Mouse (Mus musculus): ENCODE measurements around the gene Ctsw.

Ctsw gene

DNA sequence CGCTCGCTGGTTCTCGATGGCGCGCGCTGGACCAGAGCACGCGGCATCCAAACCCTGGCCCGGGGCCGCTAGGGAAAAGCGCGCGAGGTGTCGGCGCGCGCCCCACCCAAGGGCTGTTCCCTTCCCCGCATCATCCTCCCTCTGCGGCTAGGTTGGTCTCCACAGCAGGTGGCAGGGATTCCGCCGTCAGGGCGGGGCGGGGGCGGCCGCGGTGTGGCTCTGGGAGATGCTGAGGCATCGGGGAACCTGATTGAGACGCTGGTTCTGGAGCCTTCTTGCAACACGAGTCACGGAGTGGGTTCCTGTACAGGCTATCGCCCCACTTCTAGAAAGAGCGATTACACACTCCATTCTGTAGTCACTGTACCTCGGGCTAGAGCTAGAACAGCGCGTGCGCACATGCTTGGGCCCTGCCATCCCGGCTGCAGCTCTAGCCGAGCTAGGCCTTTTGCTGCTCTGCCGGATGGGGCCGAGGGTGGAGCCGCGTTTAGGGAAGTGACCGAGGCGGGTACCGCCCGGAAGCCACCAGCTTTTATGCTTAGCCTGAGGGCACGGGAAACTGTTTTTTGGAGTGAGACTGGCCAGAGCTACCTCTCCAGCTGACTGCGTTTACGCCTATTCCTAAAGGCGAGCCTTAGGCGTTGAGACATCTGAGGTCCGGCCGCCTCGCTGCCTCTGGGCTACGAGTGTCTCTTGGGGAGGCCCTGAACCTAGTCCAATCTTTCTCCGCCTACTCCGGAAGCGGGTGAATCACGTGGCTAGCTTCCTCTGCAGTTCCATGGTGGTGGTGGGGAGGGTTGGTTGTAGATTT lies 22.8 kb upstream of the Ctsw start:
- peak; percentile 25; the same call in 1 of the 2 replicates for TF ChIP-seq GATA4 (IDR thresholded peaks at IDR 0.05; ENCODE audit: insufficient replicate concordance, low read length)

DNA sequence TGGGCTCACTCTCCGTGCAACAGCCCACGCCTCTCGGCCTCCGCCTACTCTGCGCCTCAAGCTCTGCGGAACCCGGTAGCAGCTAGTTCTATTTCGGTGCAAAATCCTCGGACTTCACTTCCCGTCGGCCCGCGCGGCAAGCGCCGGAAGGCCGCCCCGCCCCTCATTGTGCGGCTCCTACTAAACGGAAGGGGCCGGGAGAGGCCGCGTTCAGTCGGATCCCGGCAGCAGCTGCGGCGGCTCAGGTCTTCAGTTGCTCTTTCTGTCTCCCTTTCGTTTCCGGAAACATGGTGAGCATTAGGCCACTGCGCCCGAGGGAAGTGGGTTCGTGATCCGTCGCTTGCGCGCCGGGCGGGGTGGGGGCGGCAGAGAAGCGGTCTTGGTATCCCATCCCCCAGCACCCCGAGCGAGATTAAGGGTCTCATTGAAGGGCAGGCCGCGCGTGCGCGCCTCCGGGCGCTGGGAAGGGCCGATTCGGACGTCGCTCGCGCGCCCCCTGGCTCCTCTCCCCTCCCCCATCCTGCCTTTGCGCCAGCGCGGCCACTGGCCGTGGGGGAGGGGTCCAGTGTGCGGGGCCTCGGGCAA lies 22.1 kb upstream of the Ctsw start, which contains the start of gene Cfl1:
TSS of gene Cfl1 (plus strand) at position 143 of the 585 bp plus-strand sequence.
- TF ChIP-seq GATA4 (IDR thresholded peaks at IDR 0.05; ENCODE audit: insufficient replicate concordance, low read length), result no peak

- TF ChIP-seq GATA4 (IDR thresholded peaks at IDR 0.05; ENCODE audit: insufficient replicate concordance, low read length), result no peak
Measured at GRCm38 (mm10) chr19:5488878-5489571, 20.7 kb upstream of the Ctsw start.

DNA sequence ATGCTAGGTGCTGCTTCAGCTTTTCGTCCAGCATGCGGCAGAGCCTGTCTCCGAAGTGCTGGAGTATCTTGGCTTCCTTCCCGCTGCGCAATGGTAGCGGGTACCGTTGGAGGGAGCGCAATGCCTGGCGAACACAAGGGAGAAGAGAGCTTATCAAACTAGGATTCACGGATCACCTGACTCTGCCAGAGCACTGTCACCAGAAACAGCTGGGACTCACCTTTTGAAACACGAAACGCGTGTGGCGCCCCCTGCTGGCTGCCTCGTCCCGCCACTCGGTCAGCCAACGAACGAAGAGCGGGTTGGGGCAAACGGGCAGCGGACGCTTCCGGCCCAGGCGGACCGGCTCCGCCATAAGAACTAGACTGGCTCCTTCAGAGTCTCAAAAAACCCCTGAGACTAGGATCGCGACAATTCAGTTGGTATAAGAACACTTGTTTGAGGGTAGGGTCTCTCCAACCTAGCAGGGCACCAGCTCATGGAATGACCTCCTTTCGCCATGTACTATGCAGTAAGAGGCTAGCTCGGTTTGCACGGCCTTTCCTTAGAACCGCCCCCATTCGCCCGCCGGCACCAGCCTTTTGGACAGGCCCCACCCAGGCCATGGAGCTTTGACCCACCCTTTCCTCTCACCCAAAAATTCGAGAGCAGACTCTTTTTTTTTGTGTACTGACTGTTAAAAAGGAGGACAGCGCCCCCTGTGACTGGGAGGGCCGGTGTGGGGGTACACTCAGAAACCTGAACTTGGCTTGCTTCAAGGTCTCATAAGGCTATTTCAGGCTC lies 19.7 kb upstream of the Ctsw start, which contains the start of gene Mus81:
TSS of gene Mus81 (minus strand) at position 635 of the 783 bp plus-strand sequence.
- no peak; the same call in 1 of the 2 replicates for TF ChIP-seq GATA4 (IDR thresholded peaks at IDR 0.05; ENCODE audit: insufficient replicate concordance, low read length)

- TF ChIP-seq GATA4 (IDR thresholded peaks at IDR 0.05; ENCODE audit: insufficient replicate concordance, low read length), result no peak
Measured at GRCm38 (mm10) chr19:5486771-5487170, 18.5 kb upstream of the Ctsw start.

DNA sequence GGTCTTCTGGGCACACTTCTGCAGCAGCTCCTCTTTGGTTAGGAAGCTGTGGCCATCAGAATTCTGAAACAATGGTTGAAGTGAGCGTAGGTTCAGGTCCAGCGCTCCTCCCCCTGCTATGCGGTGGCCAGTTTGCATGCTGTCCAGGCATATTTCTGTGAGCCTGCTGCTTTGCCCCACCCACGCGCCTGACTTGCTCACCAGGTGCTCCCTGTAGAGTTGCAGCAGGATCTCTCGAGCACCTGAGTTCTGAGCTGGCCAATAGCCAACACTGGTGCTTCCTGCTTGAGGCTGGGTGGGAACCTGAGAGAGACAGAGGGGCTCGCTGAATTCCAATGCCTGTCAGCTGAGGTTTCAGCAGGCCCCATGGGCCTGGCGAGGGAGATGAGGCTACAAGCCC lies 18.0 kb upstream of the Ctsw start:
- no peak for TF ChIP-seq GATA4 (IDR thresholded peaks at IDR 0.05; ENCODE audit: insufficient replicate concordance, low read length)

GRCm38 (mm10) chr19:5485821-5486220 lies 17.5 kb upstream of the Ctsw start:
- no peak for TF ChIP-seq GATA4 (IDR thresholded peaks at IDR 0.05; ENCODE audit: insufficient replicate concordance, low read length)

DNA sequence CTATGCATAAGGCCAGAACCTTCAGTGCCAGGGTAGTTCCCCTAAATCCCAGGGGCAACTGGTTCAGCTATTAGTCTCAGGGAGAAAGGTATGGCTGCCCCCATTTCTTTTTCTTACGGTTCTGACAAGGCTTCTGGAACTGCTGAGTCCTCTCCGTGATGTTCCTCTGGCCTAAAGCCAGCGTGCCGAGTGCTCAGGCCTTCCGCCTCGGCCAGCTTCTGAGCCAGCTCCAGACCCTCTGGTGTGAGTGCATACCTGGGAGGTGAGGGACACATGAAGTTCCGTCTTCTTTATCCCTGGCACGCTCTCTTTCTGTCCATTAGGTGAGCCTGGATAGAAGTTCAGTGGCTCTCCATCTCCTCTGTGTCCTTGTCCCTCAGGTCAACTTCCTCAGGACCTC lies 17.1 kb upstream of the Ctsw start:
- no peak for TF ChIP-seq GATA4 (IDR thresholded peaks at IDR 0.05; ENCODE audit: insufficient replicate concordance, low read length)

GRCm38 (mm10) chr19:5484496-5484895 lies 16.2 kb upstream of the Ctsw start:
- TF ChIP-seq GATA4 (IDR thresholded peaks at IDR 0.05; ENCODE audit: insufficient replicate concordance, low read length), result no peak

- no peak for TF ChIP-seq GATA4 (IDR thresholded peaks at IDR 0.05; ENCODE audit: insufficient replicate concordance, low read length)
Measured at GRCm38 (mm10) chr19:5483386-5484359, 15.4 kb upstream of the Ctsw start.

GRCm38 (mm10) chr19:5481398-5481797 lies 13.1 kb upstream of the Ctsw start:
- TF ChIP-seq GATA4 (IDR thresholded peaks at IDR 0.05; ENCODE audit: insufficient replicate concordance, low read length), result no peak

DNA sequence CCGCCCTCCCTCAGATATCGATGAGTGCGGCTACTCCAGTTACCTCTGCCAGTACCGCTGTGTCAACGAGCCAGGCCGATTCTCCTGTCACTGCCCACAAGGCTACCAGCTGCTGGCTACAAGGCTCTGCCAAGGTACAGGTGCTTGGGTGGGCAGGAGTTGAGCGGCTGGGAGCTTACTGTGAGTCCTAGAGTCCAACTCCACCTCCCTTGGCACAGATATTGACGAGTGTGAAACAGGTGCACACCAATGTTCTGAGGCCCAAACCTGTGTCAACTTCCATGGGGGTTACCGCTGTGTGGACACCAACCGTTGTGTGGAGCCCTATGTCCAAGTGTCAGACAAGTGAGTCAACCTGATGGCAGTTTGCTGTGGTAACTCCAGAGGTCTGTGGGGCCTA lies 11.7 kb upstream of the Ctsw start:
- no peak for TF ChIP-seq GATA4 (IDR thresholded peaks at IDR 0.05; ENCODE audit: insufficient replicate concordance, low read length)

- TF ChIP-seq GATA4 (IDR thresholded peaks at IDR 0.05; ENCODE audit: insufficient replicate concordance, low read length), result no peak
Measured at GRCm38 (mm10) chr19:5477668-5478300, 9.5 kb upstream of the Ctsw start.

Data from liver, adult (tissue).